Mouse (Mus musculus) forebrain, embryonic 14.5 days (tissue): ENCODE data around the gene Metrn. TPM values are rescaled to one million over a fixed set of nuclear protein-coding genes. Genes with fewer than 3 reads are reported as not detected.

ENCODE experiments used
- ATAC-seq: fragments of 200-750 bp; cut with Nextera tagmentation; 2 replicates; pipeline ENCODE4 v1.8.0; 2017; ENCODE audit warnings: mild to moderate bottlenecking, moderate library complexity
- DNase-seq: peaks from one replicate; pipeline ENCODE4 v3.0.0-alpha.2; 2015; ENCODE audit warnings: low spot score
- H3K27ac ChIP-seq: fragments of 300-500 bp; sonication (generic); 2 replicates; pipeline ENCODE4 v1.5.1; 2014; ENCODE audit warnings: low read depth, mild to moderate bottlenecking, control low read depth, low read length, moderate library complexity
- H3K27me3 ChIP-seq: fragments of 300-500 bp; sonication (generic); replicated peaks from 2 replicates; pipeline ENCODE4 v1.6.1; 2014; ENCODE audit warnings: low read length, control low read depth, mixed read lengths; ENCODE audit not compliant: control insufficient read depth, insufficient read depth
- H3K36me3 ChIP-seq: fragments of 300-500 bp; sonication (generic); 2 replicates; pipeline ENCODE4 v1.6.1; 2014; ENCODE audit warnings: low read length, control low read depth; ENCODE audit not compliant: control insufficient read depth, insufficient read depth
- H3K4me1 ChIP-seq: fragments of 300-500 bp; sonication (generic); 2 replicates; pipeline ENCODE4 v1.6.1; 2014; ENCODE audit warnings: antibody characterized with exemption, low read length, control low read depth; ENCODE audit not compliant: control insufficient read depth, insufficient read depth
- H3K4me2 ChIP-seq: fragments of 300-500 bp; sonication (generic); 2 replicates; pipeline ENCODE4 v1.6.1; 2014; ENCODE audit warnings: mild to moderate bottlenecking, control low read depth, low read length
- H3K4me3 ChIP-seq: fragments of 300-500 bp; sonication (generic); 2 replicates; pipeline ENCODE4 v1.5.1; 2014; ENCODE audit warnings: low read depth, low read length, control low read depth
- H3K9ac ChIP-seq: fragments of 300-500 bp; sonication (generic); 2 replicates; pipeline ENCODE4 v1.6.1; 2014; ENCODE audit warnings: mild to moderate bottlenecking, low read length, control low read depth, moderate library complexity
- H3K9me3 ChIP-seq: fragments of 300-500 bp; sonication (generic); replicated peaks from 2 replicates; pipeline ENCODE4 v1.6.1; 2016; ENCODE audit warnings: low read length, control low read depth, mixed read lengths; ENCODE audit not compliant: control insufficient read depth
- WGBS: fragments of 180-500 bp; shearing (Covaris S2); extraction: QIAGEN DNeasy Blood & Tissue Kit; methylation state at CpG from one replicate; pipeline ENCODE4 v1.1.7; 2014; 5-methylcytosine and 5-hydroxymethylcytosine counted together
- polyA plus RNA-seq: library from polyadenylated mRNA; unstranded; fragments of >200 nt; fragmentation: Nextera tagmentation; extraction: Ambion mirVana; gene quantifications from 2 replicates; pipeline ENCODE4 v1.2.1, GENCODE M21; 2014

Gene Metrn
- polyA plus RNA-seq, 1 experiment from 2014 or later, result 9.8 TPM

- DNase-seq (no peak), ATAC-seq (no peak; the same call in 1 of the 2 replicates)
- peaks cover 24% of the 10 kb centered on the region for H3K36me3 ChIP-seq
- H3K4me1 ChIP-seq, result peaks cover 34% of the 10 kb centered on the region
- H3K27me3 ChIP-seq, result no peaks in the 10 kb centered on the region
- WGBS, result 27% methylated on average over 19 of the region's 19 CpGs
- peak overlapping the region; percentile 72 for H3K9ac ChIP-seq
- peak overlapping the region; percentile 93 for H3K27ac ChIP-seq
- peak overlapping the region; percentile 95 for H3K4me2 ChIP-seq
- H3K4me3 ChIP-seq, result peak overlapping the region; percentile 65
- H3K9me3 ChIP-seq, result no peaks in the 10 kb centered on the region
These were observed 5.6 kb downstream of the Metrn start for GRCm38 (mm10) chr17:25791320-25791842.

- H3K27me3 ChIP-seq, result no peaks in the 10 kb centered on the region
- H3K9ac ChIP-seq, result no peak overlapping the region
- peaks cover 16% of the 10 kb centered on the region for H3K4me1 ChIP-seq
- H3K27ac ChIP-seq, result no peak overlapping the region
- H3K36me3 ChIP-seq, result peaks cover 47% of the 10 kb centered on the region
- no peak overlapping the region for H3K4me2 ChIP-seq
- no peaks in the 10 kb centered on the region for H3K9me3 ChIP-seq
- 93% methylated on average over 9 of the region's 9 CpGs for WGBS
- ATAC-seq (no peak), DNase-seq (no peak)
- no peak overlapping the region for H3K4me3 ChIP-seq
These were observed 10.0 kb downstream of the Metrn start for GRCm38 (mm10) chr17:25786781-25787504.

- Histone ChIP-seq H3K27ac (peak within 1 kb of the TSS; percentile 81), H3K4me3 (peak within 1 kb of the TSS; percentile 64), H3K4me2 (peak within 1 kb of the TSS; percentile 87), H3K27me3 (no peaks in the 10 kb centered on the region), H3K9ac (peak within 1 kb of the TSS; percentile 86), H3K9me3 (no peaks in the 10 kb centered on the region), H3K36me3 (peaks cover 54% of the 10 kb centered on the region), H3K4me1 (peaks cover 13% of the 10 kb centered on the region)
- ATAC-seq, result no peak
- no peak for DNase-seq
- WGBS, result 92% methylated on average over 3 of the region's 3 CpGs
These were observed 10.7 kb downstream of the Metrn start, which contains the start of gene Ccdc78 for GRCm38 (mm10) chr17:25786280-25786679. TSS of gene Ccdc78 (plus strand) at chr17:25786580.

GRCm38 (mm10) chr17:25785281-25785745 lies 11.6 kb downstream of the Metrn start, which contains the start of gene Haghl:
TSS of gene Haghl (minus strand) at chr17:25785673.
- Histone ChIP-seq H3K27ac (peak within 1 kb of the TSS; percentile 81), H3K4me2 (peak within 1 kb of the TSS; percentile 87), H3K9ac (peak within 1 kb of the TSS; percentile 86), H3K27me3 (no peaks in the 10 kb centered on the region), H3K4me3 (peak within 1 kb of the TSS; percentile 64), H3K4me1 (peaks cover 11% of the 10 kb centered on the region), H3K9me3 (no peaks in the 10 kb centered on the region), H3K36me3 (peaks cover 64% of the 10 kb centered on the region)
- peak; percentile 98 for DNase-seq
- ATAC-seq, result peak; percentile 88
- under 1% methylated on average over 23 of the region's 23 CpGs for WGBS

GRCm38 (mm10) chr17:25783861-25784574 lies 12.9 kb downstream of the Metrn start:
- Histone ChIP-seq H3K4me1 (peaks cover 11% of the 10 kb centered on the region), H3K9ac (peak overlapping the region; percentile 86), H3K27me3 (no peaks in the 10 kb centered on the region), H3K27ac (no peak overlapping the region), H3K4me2 (peak overlapping the region; percentile 87), H3K9me3 (no peaks in the 10 kb centered on the region), H3K36me3 (peaks cover 61% of the 10 kb centered on the region), H3K4me3 (peak overlapping the region; percentile 64)
- WGBS, result 83% methylated on average over 15 of the region's 15 CpGs
- ATAC-seq, result no peak
- no peak for DNase-seq

- H3K4me3 ChIP-seq, result no peak overlapping the region
- H3K36me3 ChIP-seq, result peaks cover 56% of the 10 kb centered on the region
- H3K27ac ChIP-seq, result no peak overlapping the region
- no peak for DNase-seq
- H3K4me1 ChIP-seq, result peaks cover 11% of the 10 kb centered on the region
- no peak for ATAC-seq
- no peak overlapping the region for H3K9ac ChIP-seq
- no peaks in the 10 kb centered on the region for H3K9me3 ChIP-seq
- H3K4me2 ChIP-seq, result no peak overlapping the region
- H3K27me3 ChIP-seq, result no peaks in the 10 kb centered on the region
- WGBS, result 71% methylated on average over 7 of the region's 7 CpGs
These were observed 13.8 kb downstream of the Metrn start for GRCm38 (mm10) chr17:25783086-25783485.

- no peak overlapping the region for H3K9ac ChIP-seq
- no peak for DNase-seq
- 82% methylated on average over 6 of the region's 6 CpGs for WGBS
- H3K36me3 ChIP-seq, result peaks cover 53% of the 10 kb centered on the region
- no peak for ATAC-seq
- H3K4me2 ChIP-seq, result no peak overlapping the region
- H3K27me3 ChIP-seq, result no peaks in the 10 kb centered on the region
- H3K4me3 ChIP-seq, result no peak overlapping the region
- peaks cover 11% of the 10 kb centered on the region for H3K4me1 ChIP-seq
- no peak overlapping the region for H3K27ac ChIP-seq
- H3K9me3 ChIP-seq, result no peaks in the 10 kb centered on the region
These were observed 15.6 kb downstream of the Metrn start for GRCm38 (mm10) chr17:25781339-25781738.

GRCm38 (mm10) chr17:25777948-25778347 lies 19.0 kb downstream of the Metrn start:
- no peak for ATAC-seq
- 93% methylated on average over 5 of the region's 5 CpGs for WGBS
- no peak overlapping the region for H3K9ac ChIP-seq
- H3K4me1 ChIP-seq, result peaks cover 6% of the 10 kb centered on the region
- no peak for DNase-seq
- H3K4me2 ChIP-seq, result no peak overlapping the region
- peaks cover 40% of the 10 kb centered on the region for H3K36me3 ChIP-seq
- H3K9me3 ChIP-seq, result no peaks in the 10 kb centered on the region
- no peaks in the 10 kb centered on the region for H3K27me3 ChIP-seq
- no peak overlapping the region for H3K27ac ChIP-seq
- no peak overlapping the region for H3K4me3 ChIP-seq
